Mouse (Mus musculus): ENCODE results near the gene Slc17a4. TPM values are rescaled to one million over a fixed set of nuclear protein-coding genes. Genes with fewer than 3 reads are reported as not detected.

Gene Slc17a4
- polyA plus RNA-seq (2012; fragmentation: generic; extraction: Trizol), result 0.02 TPM

DNA sequence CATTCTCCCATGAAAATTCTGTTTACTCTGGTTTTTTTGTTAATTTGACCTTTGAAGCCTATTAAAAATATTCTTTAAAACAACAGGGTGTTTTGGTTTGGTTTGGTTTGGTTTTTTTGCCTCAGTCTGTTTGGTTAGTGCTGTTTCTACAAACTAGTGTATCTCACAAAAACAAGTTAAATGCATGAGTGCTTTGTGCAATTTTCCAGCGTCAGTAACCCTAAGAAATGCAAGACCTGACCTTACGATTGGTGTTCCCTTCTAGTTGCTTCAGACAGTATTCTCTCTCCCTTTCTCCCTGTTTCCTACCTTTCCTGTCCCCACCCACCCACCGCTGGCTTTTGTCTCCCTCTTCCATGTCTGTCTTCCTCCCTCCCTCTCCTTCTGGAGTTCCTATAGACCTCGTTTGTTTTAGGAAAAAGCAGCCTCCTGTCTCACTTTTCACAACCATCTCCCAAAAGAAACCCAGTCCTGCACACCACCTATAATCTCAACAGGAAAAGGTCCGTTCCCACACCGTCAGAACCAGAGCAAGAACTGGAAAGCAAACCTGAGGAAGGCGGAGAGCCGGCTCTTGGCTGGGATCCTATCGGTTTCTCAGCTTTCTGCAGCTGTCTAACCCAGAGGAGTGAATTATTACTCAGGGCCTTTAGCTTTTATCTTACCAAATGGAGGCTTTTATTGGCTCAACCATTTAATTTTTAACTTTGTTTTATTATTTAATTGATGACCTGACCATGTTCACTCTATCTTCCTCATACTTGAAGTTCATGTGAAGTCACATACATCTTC lies at the start of gene Slc17a4:
Gene Slc17a4, minus strand, starts transcription at position 634 of the 792 bp plus-strand sequence.
- Histone ChIP-seq H3K4me3 (no peak within 1 kb of the TSS), H3K36me3 (ENCODE audit: control insufficient read depth, insufficient read depth) (no peaks in the 10 kb centered on the region), H3ac (ENCODE audit: control insufficient read depth, insufficient read length) (no peak within 1 kb of the TSS), H3K27me3 (ENCODE audit: control insufficient read depth, insufficient read depth, insufficient read length) (no peaks in the 10 kb centered on the region), H3K4me2 (ENCODE audit: low read depth) (peak within 1 kb of the TSS; percentile 55), H3K79me2 (ENCODE audit: control insufficient read depth, insufficient read depth) (no peaks in the 10 kb centered on the region)
- TF ChIP-seq POLR2A (IDR thresholded peaks at IDR 0.05; ENCODE audit: insufficient read length, low read depth) (no peak), MYOD1 (IDR thresholded peaks at IDR 0.05; ENCODE audit: control insufficient read depth in 1 of 3, insufficient read length in 2 of 3, low read depth in 2 of 3) (no peak), MAX (IDR thresholded peaks at IDR 0.05; ENCODE audit: low read depth) (no peak), E2F4 (IDR thresholded peaks at IDR 0.05; ENCODE audit: insufficient read depth) (no peak), TCF3 (IDR thresholded peaks at IDR 0.05; ENCODE audit: insufficient read length, low read depth) (no peak), USF1 (IDR thresholded peaks at IDR 0.05; ENCODE audit: low read depth) (no peak), POLR2AphosphoS2 (IDR thresholded peaks at IDR 0.05; ENCODE audit: insufficient read length, low read depth) (no peak), CEBPB (IDR thresholded peaks at IDR 0.05; ENCODE audit: insufficient read depth, poor library complexity, severe bottlenecking) (no peak), TCF12 (IDR thresholded peaks at IDR 0.05; ENCODE audit: insufficient read depth, poor library complexity, severe bottlenecking) (no peak), SRF (IDR thresholded peaks at IDR 0.05; ENCODE audit: control insufficient read depth, insufficient read length, low read depth) (no peak), MYOG (IDR thresholded peaks at IDR 0.05; ENCODE audit: control insufficient read depth in 1 of 3, insufficient read depth in 1 of 3, insufficient read length in 2 of 3, low read depth in 2 of 3) (no peak), REST (IDR thresholded peaks at IDR 0.05; ENCODE audit: insufficient read depth, insufficient read length) (no peak)

DNA sequence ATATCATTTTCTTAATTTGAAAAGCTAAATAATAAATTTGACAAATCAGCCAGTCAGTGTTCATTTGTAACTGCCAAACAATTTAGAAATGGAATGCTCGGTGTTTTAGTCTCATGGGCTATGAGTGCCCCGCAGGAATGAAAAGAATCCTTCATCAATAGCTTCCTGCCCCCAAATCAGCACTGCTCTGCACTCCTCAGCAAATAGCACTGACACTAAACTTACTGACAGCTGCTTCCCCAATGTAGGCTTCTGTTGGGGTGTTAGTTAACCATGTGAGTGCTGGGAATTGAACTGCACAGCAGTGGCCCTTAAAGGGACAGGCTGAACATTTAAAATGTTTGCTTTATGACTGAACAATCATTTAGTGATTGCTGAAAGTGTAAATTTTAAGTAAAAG lies 45.0 kb upstream of the Slc17a4 start:
- Histone ChIP-seq H3K36me3 (ENCODE audit: control insufficient read depth, insufficient read depth) (no peaks in the 10 kb centered on the region), H3K4me2 (ENCODE audit: low read depth) (no peak overlapping the region), H3K4me3 (no peak overlapping the region), H3K27me3 (ENCODE audit: control insufficient read depth, insufficient read depth, insufficient read length) (peaks cover 11% of the 10 kb centered on the region), H3K79me2 (ENCODE audit: control insufficient read depth, insufficient read depth) (no peaks in the 10 kb centered on the region), H3ac (ENCODE audit: control insufficient read depth, insufficient read length) (no peak overlapping the region)
- TF ChIP-seq REST (IDR thresholded peaks at IDR 0.05; ENCODE audit: insufficient read depth, insufficient read length), result no peak
- no peak for TF ChIP-seq E2F4 (IDR thresholded peaks at IDR 0.05; ENCODE audit: insufficient read depth)
- TF ChIP-seq POLR2AphosphoS2 (IDR thresholded peaks at IDR 0.05; ENCODE audit: insufficient read length, low read depth), result no peak
- TF ChIP-seq MAX (IDR thresholded peaks at IDR 0.05; ENCODE audit: low read depth), result no peak
- TF ChIP-seq USF1 (IDR thresholded peaks at IDR 0.05; ENCODE audit: low read depth), result no peak
- TF ChIP-seq SRF (IDR thresholded peaks at IDR 0.05; ENCODE audit: control insufficient read depth, insufficient read length, low read depth), result no peak
- no peak for TF ChIP-seq TCF3 (IDR thresholded peaks at IDR 0.05; ENCODE audit: insufficient read length, low read depth)
- TF ChIP-seq TCF12 (IDR thresholded peaks at IDR 0.05; ENCODE audit: insufficient read depth, poor library complexity, severe bottlenecking), result no peak
- no peak for TF ChIP-seq MYOD1 (IDR thresholded peaks at IDR 0.05; ENCODE audit: control insufficient read depth in 1 of 3, insufficient read length in 2 of 3, low read depth in 2 of 3)
- no peak for TF ChIP-seq CEBPB (IDR thresholded peaks at IDR 0.05; ENCODE audit: insufficient read depth, poor library complexity, severe bottlenecking)

DNA sequence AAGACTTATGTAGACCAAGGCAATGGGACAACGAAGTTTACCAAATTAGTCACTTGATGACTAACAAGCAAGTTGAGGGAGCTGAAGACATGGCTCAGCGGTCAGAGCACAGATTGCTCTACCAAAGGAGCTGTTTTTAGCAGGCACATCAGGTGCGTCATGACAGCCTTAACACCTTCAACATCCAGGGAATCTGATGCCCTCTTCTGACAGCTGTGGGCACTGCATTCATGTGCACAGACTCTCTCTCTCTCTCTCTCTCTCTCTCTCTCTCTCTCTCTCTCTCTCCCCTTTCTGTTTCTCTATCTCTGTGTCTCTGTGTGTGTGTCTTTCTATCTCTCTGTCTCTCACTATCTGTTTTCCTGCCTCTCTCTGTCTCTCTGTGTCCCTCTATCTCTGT lies 36.1 kb upstream of the Slc17a4 start:
- no peak overlapping the region for H3ac ChIP-seq (ENCODE audit: control insufficient read depth, insufficient read length)
- peaks cover 11% of the 10 kb centered on the region for H3K27me3 ChIP-seq (ENCODE audit: control insufficient read depth, insufficient read depth, insufficient read length)
- no peak for TF ChIP-seq USF1 (IDR thresholded peaks at IDR 0.05; ENCODE audit: low read depth)
- no peak for TF ChIP-seq POLR2AphosphoS2 (IDR thresholded peaks at IDR 0.05; ENCODE audit: insufficient read length, low read depth)
- no peak for TF ChIP-seq TCF12 (IDR thresholded peaks at IDR 0.05; ENCODE audit: insufficient read depth, poor library complexity, severe bottlenecking)
- TF ChIP-seq CEBPB (IDR thresholded peaks at IDR 0.05; ENCODE audit: insufficient read depth, poor library complexity, severe bottlenecking), result no peak
- TF ChIP-seq POLR2A (IDR thresholded peaks at IDR 0.05; ENCODE audit: insufficient read length, low read depth), result no peak
- TF ChIP-seq E2F4 (IDR thresholded peaks at IDR 0.05; ENCODE audit: insufficient read depth), result no peak
- no peak for TF ChIP-seq MYOD1 (IDR thresholded peaks at IDR 0.05; ENCODE audit: control insufficient read depth in 1 of 3, insufficient read length in 2 of 3, low read depth in 2 of 3)
- no peak for TF ChIP-seq TCF3 (IDR thresholded peaks at IDR 0.05; ENCODE audit: insufficient read length, low read depth)
- TF ChIP-seq SRF (IDR thresholded peaks at IDR 0.05; ENCODE audit: control insufficient read depth, insufficient read length, low read depth), result no peak
- no peak for TF ChIP-seq MAX (IDR thresholded peaks at IDR 0.05; ENCODE audit: low read depth)
- no peak for TF ChIP-seq REST (IDR thresholded peaks at IDR 0.05; ENCODE audit: insufficient read depth, insufficient read length)
- no peak for TF ChIP-seq MYOG (IDR thresholded peaks at IDR 0.05; ENCODE audit: control insufficient read depth in 1 of 3, insufficient read depth in 1 of 3, insufficient read length in 2 of 3, low read depth in 2 of 3)
- H3K4me2 ChIP-seq (ENCODE audit: low read depth), result no peak overlapping the region
- no peaks in the 10 kb centered on the region for H3K36me3 ChIP-seq (ENCODE audit: control insufficient read depth, insufficient read depth)
- H3K4me3 ChIP-seq, result no peak overlapping the region
- no peaks in the 10 kb centered on the region for H3K79me2 ChIP-seq (ENCODE audit: control insufficient read depth, insufficient read depth)

DNA sequence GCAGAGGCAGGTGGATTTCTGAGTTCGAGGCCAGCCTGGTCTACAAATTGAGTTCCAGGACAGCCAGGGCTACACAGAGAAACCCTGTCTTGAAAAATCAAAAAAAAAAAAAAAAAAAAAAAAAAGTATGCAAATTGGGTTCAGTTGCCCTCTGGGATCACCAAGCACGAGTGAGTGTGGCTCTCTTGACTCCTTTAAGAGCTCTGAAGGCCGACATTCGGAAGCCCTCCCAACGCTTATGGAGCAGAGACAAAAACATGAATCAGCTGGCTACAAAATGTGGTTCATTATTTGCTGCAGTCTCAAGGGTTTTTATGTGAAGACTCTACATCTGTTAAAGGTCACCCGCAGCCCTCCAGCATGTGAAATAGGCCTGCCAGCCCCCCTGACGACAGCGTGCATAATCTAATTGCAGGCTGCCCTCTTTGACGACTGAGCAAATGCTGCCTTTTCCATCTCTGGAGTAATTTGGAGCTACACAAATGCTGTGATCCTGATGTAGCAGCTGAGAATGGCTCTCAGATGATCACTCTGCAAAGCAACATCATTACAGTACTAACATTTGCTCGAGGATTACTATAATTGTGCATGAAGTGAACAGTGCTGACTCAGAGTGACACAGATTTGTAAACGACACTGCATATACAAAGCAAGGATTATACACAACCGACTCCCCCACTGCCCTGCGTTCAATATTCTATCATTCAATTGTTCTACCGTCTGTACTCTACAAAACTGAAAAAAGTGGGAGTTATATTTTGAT lies 34.9 kb upstream of the Slc17a4 start:
- TF ChIP-seq POLR2A (IDR thresholded peaks at IDR 0.05; ENCODE audit: insufficient read length, low read depth) (no peak), MYOD1 (IDR thresholded peaks at IDR 0.05; ENCODE audit: control insufficient read depth in 1 of 3, insufficient read length in 2 of 3, low read depth in 2 of 3) (no peak), E2F4 (IDR thresholded peaks at IDR 0.05; ENCODE audit: insufficient read depth) (no peak), CEBPB (IDR thresholded peaks at IDR 0.05; ENCODE audit: insufficient read depth, poor library complexity, severe bottlenecking) (no peak), POLR2AphosphoS2 (IDR thresholded peaks at IDR 0.05; ENCODE audit: insufficient read length, low read depth) (no peak), REST (IDR thresholded peaks at IDR 0.05; ENCODE audit: insufficient read depth, insufficient read length) (no peak), USF1 (IDR thresholded peaks at IDR 0.05; ENCODE audit: low read depth) (no peak), SRF (IDR thresholded peaks at IDR 0.05; ENCODE audit: control insufficient read depth, insufficient read length, low read depth) (no peak), TCF12 (IDR thresholded peaks at IDR 0.05; ENCODE audit: insufficient read depth, poor library complexity, severe bottlenecking) (no peak), TCF3 (IDR thresholded peaks at IDR 0.05; ENCODE audit: insufficient read length, low read depth) (no peak)
- Histone ChIP-seq H3ac (ENCODE audit: control insufficient read depth, insufficient read length) (no peak overlapping the region), H3K27me3 (ENCODE audit: control insufficient read depth, insufficient read depth, insufficient read length) (peaks cover 11% of the 10 kb centered on the region), H3K36me3 (ENCODE audit: control insufficient read depth, insufficient read depth) (no peaks in the 10 kb centered on the region), H3K4me3 (no peak overlapping the region), H3K4me2 (ENCODE audit: low read depth) (no peak overlapping the region), H3K79me2 (ENCODE audit: control insufficient read depth, insufficient read depth) (no peaks in the 10 kb centered on the region)
